Mouse (Mus musculus): ENCODE measurements around the gene Entpd1.

Entpd1 gene

GRCm38 (mm10) chr19:40667111-40667510, 54.9 kb downstream of the Entpd1 start:
- 77% methylated on average over 6 of the region's 6 CpGs for WGBS

- WGBS = 93% methylated on average over 5 of the region's 5 CpGs
Observed at GRCm38 (mm10) chr19:40675329-40675728, 63.2 kb downstream of the Entpd1 start.

GRCm38 (mm10) chr19:40678087-40678486, 65.9 kb downstream of the Entpd1 start:
- WGBS = 74% methylated on average over 6 of the region's 6 CpGs

GRCm38 (mm10) chr19:40678532-40679307, 66.6 kb downstream of the Entpd1 start:
- 54% methylated on average over 17 of the region's 17 CpGs for WGBS

- 78% methylated on average over 3 of the region's 3 CpGs for WGBS
Observed at GRCm38 (mm10) chr19:40679632-40680031, 67.5 kb downstream of the Entpd1 start.

GRCm38 (mm10) chr19:40684124-40684523, 72.0 kb downstream of the Entpd1 start:
- 100% methylated on average over 1 of the region's 1 CpGs for WGBS

GRCm38 (mm10) chr19:40684566-40684965, 72.4 kb downstream of the Entpd1 start:
- 75% methylated on average over 7 of the region's 7 CpGs for WGBS

- 80% methylated on average over 4 of the region's 4 CpGs for WGBS
Observed at GRCm38 (mm10) chr19:40687291-40687927, 75.2 kb downstream of the Entpd1 start.

- WGBS = 86% methylated on average over 7 of the region's 7 CpGs
Observed at GRCm38 (mm10) chr19:40693201-40693600, 81.0 kb downstream of the Entpd1 start.

GRCm38 (mm10) chr19:40696116-40696515, 84.0 kb downstream of the Entpd1 start:
- WGBS = 32% methylated on average over 6 of the region's 6 CpGs

GRCm38 (mm10) chr19:40698103-40698853, 86.1 kb downstream of the Entpd1 start:
- 65% methylated on average over 13 of the region's 13 CpGs for WGBS

GRCm38 (mm10) chr19:40699816-40700215, 87.7 kb downstream of the Entpd1 start:
- WGBS = 67% methylated on average over 5 of the region's 5 CpGs

GRCm38 (mm10) chr19:40702406-40702805, 90.2 kb downstream of the Entpd1 start:
- WGBS = 8% methylated on average over 4 of the region's 4 CpGs

- 60% methylated on average over 16 of the region's 16 CpGs for WGBS
Observed at GRCm38 (mm10) chr19:40712889-40713628, 100.9 kb downstream of the Entpd1 start.

- 72% methylated on average over 5 of the region's 5 CpGs for WGBS
Observed at GRCm38 (mm10) chr19:40714700-40715099, 102.5 kb downstream of the Entpd1 start.

- 82% methylated on average over 6 of the region's 6 CpGs for WGBS
Observed at GRCm38 (mm10) chr19:40716981-40717380, 104.8 kb downstream of the Entpd1 start.

GRCm38 (mm10) chr19:40719439-40720105, 107.4 kb downstream of the Entpd1 start:
- 32% methylated on average over 11 of the region's 11 CpGs for WGBS

GRCm38 (mm10) chr19:40720381-40720780, 108.2 kb downstream of the Entpd1 start:
- 68% methylated on average over 12 of the region's 12 CpGs for WGBS

GRCm38 (mm10) chr19:40722137-40723038, 110.2 kb downstream of the Entpd1 start:
- 49% methylated on average over 11 of the region's 11 CpGs for WGBS

GRCm38 (mm10) chr19:40723516-40723915, 111.3 kb downstream of the Entpd1 start:
- WGBS = 55% methylated on average over 10 of the region's 10 CpGs

Measured in cerebral cortex, adult 2 months (tissue).